Mouse (Mus musculus) myocyte (in vitro differentiated cells): ENCODE measurements around the gene Timm13.

Source experiments
- CEBPB ChIP-seq: IDR thresholded peaks from 2 replicates; pipeline ENCODE4 v1.6.1; 2011; ENCODE audit warnings: mild to moderate bottlenecking, moderate library complexity; ENCODE audit not compliant: poor library complexity, insufficient read depth, severe bottlenecking
- E2F4 ChIP-seq: IDR thresholded peaks from one replicate; pipeline ENCODE4 v1.6.1; 2011; ENCODE audit warnings: mild to moderate bottlenecking, control low read depth, moderate library complexity; ENCODE audit not compliant: insufficient read depth
- MAX ChIP-seq: IDR thresholded peaks from one replicate; pipeline ENCODE4 v1.6.1; 2011; ENCODE audit warnings: low read depth, mild to moderate bottlenecking, control low read depth
- MYOD1 ChIP-seq, 3 experiments: IDR thresholded peaks; one replicate each; pipeline ENCODE4 v1.6.1; 2011; ENCODE audit warnings: control low read depth in 2 of 3, low read depth in 2 of 3, mild to moderate bottlenecking in 2 of 3, moderate library complexity in 1 of 3; ENCODE audit not compliant: insufficient read length in 2 of 3, control insufficient read depth in 1 of 3
- MYOG ChIP-seq, 3 experiments: IDR thresholded peaks; one replicate each; pipeline ENCODE4 v1.6.1; 2011; ENCODE audit warnings: control low read depth in 2 of 3, low read depth in 2 of 3, mild to moderate bottlenecking in 2 of 3; ENCODE audit not compliant: insufficient read length in 2 of 3, control insufficient read depth in 1 of 3, insufficient read depth in 1 of 3
- POLR2A ChIP-seq: IDR thresholded peaks from one replicate; pipeline ENCODE4 v1.6.1; 2011; ENCODE audit warnings: low read depth, mild to moderate bottlenecking, control low read depth, moderate library complexity; ENCODE audit not compliant: insufficient read length
- POLR2AphosphoS2 ChIP-seq: IDR thresholded peaks from one replicate; pipeline ENCODE4 v1.6.1; 2011; ENCODE audit warnings: low read depth, control low read depth; ENCODE audit not compliant: insufficient read length
- TCF12 ChIP-seq: IDR thresholded peaks from one replicate; pipeline ENCODE4 v1.6.1; 2011; ENCODE audit warnings: mild to moderate bottlenecking, control low read depth; ENCODE audit not compliant: poor library complexity, insufficient read depth, severe bottlenecking
- USF1 ChIP-seq: IDR thresholded peaks from one replicate; pipeline ENCODE4 v1.6.1; 2011; ENCODE audit warnings: low read depth, mild to moderate bottlenecking, control low read depth, moderate library complexity

GRCm38 (mm10) chr10:80862305-80862704 is 38.5 kb downstream of the Timm13 start:
- TF ChIP-seq POLR2A, result no peak
- no peak for TF ChIP-seq MYOG (IDR thresholded peaks at IDR 0.05; ENCODE audit: control insufficient read depth in 1 of 3, insufficient read depth in 1 of 3, insufficient read length in 2 of 3, low read depth in 2 of 3)
- no peak for TF ChIP-seq POLR2AphosphoS2
- TF ChIP-seq USF1, result no peak
- TF ChIP-seq CEBPB, result no peak
- no peak for TF ChIP-seq MAX
- no peak for TF ChIP-seq MYOD1 (IDR thresholded peaks at IDR 0.05; ENCODE audit: control insufficient read depth in 1 of 3, insufficient read length in 2 of 3, low read depth in 2 of 3)
- no peak for TF ChIP-seq TCF12
- no peak for TF ChIP-seq E2F4
